Mouse (Mus musculus) heart, embryonic 14.5 days (tissue): Measurements from ENCODE around the gene Slit3. TPM values are rescaled to one million over a fixed set of nuclear protein-coding genes. Genes with fewer than 3 reads are reported as not detected.

Experiments used
- ATAC-seq: fragments of 200-750 bp; cut with Nextera tagmentation; 2 replicates; pipeline ENCODE4 v1.8.0; 2017; ENCODE audit warnings: low read depth, moderate TSS enrichment; ENCODE audit not compliant: insufficient number of reproducible peaks, insufficient read depth, low FRiP score
- H3K27ac ChIP-seq, 2 experiments: fragments of 200-500 bp in 1 of 2; fragments of 300-500 bp in 1 of 2; sonication (generic) in 1 of 2; replicated peaks in 1 of 2; 2 replicates each; pipeline ENCODE4 v1.5.1; 2012 to 2014; ENCODE audit warnings: low read depth in 2 of 2, low read length in 2 of 2, control low read depth in 1 of 2, mild to moderate bottlenecking in 1 of 2, mixed read lengths in 1 of 2; ENCODE audit not compliant: control insufficient read depth in 1 of 2, insufficient read depth in 1 of 2
- H3K27me3 ChIP-seq: fragments of 300-500 bp; sonication (generic); 2 replicates; pipeline ENCODE4 v1.6.1; 2014; ENCODE audit warnings: mild to moderate bottlenecking, low read length, control low read depth; ENCODE audit not compliant: control insufficient read depth, insufficient read depth
- H3K36me3 ChIP-seq: fragments of 300-500 bp; sonication (generic); 2 replicates; pipeline ENCODE4 v1.6.1; 2014; ENCODE audit warnings: mild to moderate bottlenecking, control low read depth, low read length, mixed read lengths; ENCODE audit not compliant: control insufficient read depth, insufficient read depth
- H3K4me1 ChIP-seq, 2 experiments: fragments of 200-500 bp in 1 of 2; fragments of 300-500 bp in 1 of 2; sonication (generic) in 1 of 2; 2 replicates each; pipeline ENCODE4 v1.6.1; 2012 to 2014; ENCODE audit warnings: low read length in 2 of 2, control low read depth in 1 of 2, mixed read lengths in 1 of 2; ENCODE audit not compliant: control insufficient read depth in 2 of 2, insufficient read depth in 2 of 2
- H3K4me2 ChIP-seq: fragments of 300-500 bp; sonication (generic); 2 replicates; pipeline ENCODE4 v1.6.1; 2014; ENCODE audit warnings: mild to moderate bottlenecking, low read length
- H3K4me3 ChIP-seq, 2 experiments: fragments of 200-500 bp in 1 of 2; fragments of 300-500 bp in 1 of 2; sonication (generic) in 1 of 2; 2 replicates each; pipeline ENCODE4 v1.5.1; 2012 to 2014; ENCODE audit warnings: low read length in 2 of 2, mild to moderate bottlenecking in 2 of 2, control low read depth in 1 of 2, low read depth in 1 of 2, moderate library complexity in 1 of 2; ENCODE audit not compliant: control insufficient read depth in 1 of 2, insufficient read depth in 1 of 2
- H3K9ac ChIP-seq: fragments of 300-500 bp; sonication (generic); 2 replicates; pipeline ENCODE4 v1.6.1; 2014; ENCODE audit warnings: mild to moderate bottlenecking, low read length
- H3K9me3 ChIP-seq: fragments of 300-500 bp; sonication (generic); 2 replicates; pipeline ENCODE4 v1.6.1; 2016; ENCODE audit warnings: low read length, control low read depth; ENCODE audit not compliant: control insufficient read depth
- WGBS: fragments of 180-500 bp; shearing (Covaris S2); extraction: QIAGEN DNeasy Blood & Tissue Kit; methylation state at CpG from one replicate; pipeline ENCODE4 v1.1.7; 2014; 5-methylcytosine and 5-hydroxymethylcytosine counted together
- polyA plus RNA-seq: library from polyadenylated mRNA; unstranded; fragments of >200 nt; fragmentation: Nextera tagmentation; extraction: Ambion mirVana; gene quantifications from 2 replicates; pipeline ENCODE4 v1.2.1, GENCODE M21; 2014

The Slit3 gene
- polyA plus RNA-seq, 1 experiment from 2014 or later, result 25.7 TPM

DNA sequence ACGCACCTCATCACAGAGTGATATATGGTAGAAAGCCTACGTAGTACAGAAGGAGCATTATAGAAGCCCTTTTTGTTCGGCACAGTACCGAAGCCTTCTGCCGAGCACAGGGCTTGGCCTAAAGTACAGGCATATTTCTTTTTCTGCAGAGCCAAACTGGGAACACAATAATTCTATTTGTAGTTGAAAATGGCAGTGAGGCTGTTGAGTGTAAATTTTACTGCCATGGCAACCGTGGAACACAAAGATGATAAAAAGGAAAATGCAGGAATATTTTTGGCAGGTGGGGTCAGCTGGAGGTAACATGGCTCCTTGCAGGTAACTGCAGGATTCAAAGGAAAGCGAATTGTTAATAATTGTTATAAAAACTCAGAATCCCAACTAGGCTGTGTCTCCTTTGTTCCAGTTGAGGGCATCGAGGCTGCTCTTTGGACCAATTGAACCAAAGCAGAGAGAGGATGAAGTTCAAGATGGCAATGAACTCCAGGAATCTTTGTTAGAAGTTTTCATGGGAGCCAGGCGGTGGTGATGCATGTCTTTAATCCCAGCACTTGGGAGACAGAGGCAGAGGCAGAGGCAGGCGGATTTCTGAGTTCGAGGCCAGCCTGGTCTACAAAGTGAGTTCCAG lies 26.9 kb downstream of the Slit3 start:
- Histone ChIP-seq H3K4me1 (peaks cover under 1 to 1% of the 10 kb centered on the region in 2 experiments; a peak in 3 of 4 replicates), H3K9ac (no peak overlapping the region), H3K36me3 (no peaks in the 10 kb centered on the region), H3K4me3 (no peak overlapping the region), H3K27me3 (no peaks in the 10 kb centered on the region), H3K9me3 (no peaks in the 10 kb centered on the region), H3K27ac (no peak overlapping the region), H3K4me2 (no peak overlapping the region)
- no peak for ATAC-seq
- 90% methylated on average over 11 of the region's 11 CpGs for WGBS

GRCm38 (mm10) chr11:35151539-35151951 lies 30.5 kb downstream of the Slit3 start:
- Histone ChIP-seq H3K4me2 (no peak overlapping the region), H3K36me3 (no peaks in the 10 kb centered on the region), H3K4me3 (no peak overlapping the region), H3K9ac (no peak overlapping the region), H3K4me1 (peaks cover 16 to 19% of the 10 kb centered on the region in 2 experiments), H3K27ac (no peak overlapping the region), H3K27me3 (no peaks in the 10 kb centered on the region), H3K9me3 (no peaks in the 10 kb centered on the region)
- ATAC-seq, result no peak
- 67% methylated on average over 13 of the region's 13 CpGs for WGBS

- Histone ChIP-seq H3K9ac (no peak overlapping the region), H3K27me3 (no peaks in the 10 kb centered on the region), H3K4me1 (peaks cover 16 to 19% of the 10 kb centered on the region in 2 experiments), H3K36me3 (no peaks in the 10 kb centered on the region), H3K27ac (no peak overlapping the region), H3K4me3 (no peak overlapping the region), H3K9me3 (no peaks in the 10 kb centered on the region), H3K4me2 (no peak overlapping the region)
- no peak for ATAC-seq
- 59% methylated on average over 2 of the region's 2 CpGs for WGBS
These were observed 31.9 kb downstream of the Slit3 start for GRCm38 (mm10) chr11:35152875-35153274.

DNA sequence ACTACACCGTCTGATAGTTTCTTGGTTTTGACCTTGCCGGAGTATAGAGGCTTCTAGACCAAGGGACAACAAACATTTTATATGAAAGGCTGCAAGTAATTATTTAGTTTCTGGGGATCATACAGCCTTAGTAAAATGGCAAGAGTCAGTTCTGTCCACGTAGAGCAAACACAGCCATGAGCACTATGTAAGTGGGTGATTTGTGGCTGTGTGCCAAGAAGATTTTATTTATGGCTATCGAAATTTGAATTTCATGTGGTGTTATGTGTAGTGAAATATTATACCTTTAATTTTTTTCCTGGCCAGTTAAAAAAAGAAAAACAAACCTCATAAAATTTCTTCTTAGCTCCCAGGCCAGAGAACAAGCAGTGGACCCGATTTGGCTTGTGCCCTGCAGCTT lies 33.4 kb downstream of the Slit3 start:
- no peaks in the 10 kb centered on the region for H3K27me3 ChIP-seq
- H3K27ac ChIP-seq, result no peak overlapping the region
- H3K9me3 ChIP-seq, result no peaks in the 10 kb centered on the region
- no peak for ATAC-seq
- no peaks in the 10 kb centered on the region for H3K36me3 ChIP-seq
- H3K4me1 ChIP-seq, result peaks cover 16 to 19% of the 10 kb centered on the region in 2 experiments
- no peak overlapping the region for H3K4me2 ChIP-seq
- no peak overlapping the region for H3K4me3 ChIP-seq
- WGBS, result 86% methylated on average over 5 of the region's 5 CpGs
- no peak overlapping the region for H3K9ac ChIP-seq

DNA sequence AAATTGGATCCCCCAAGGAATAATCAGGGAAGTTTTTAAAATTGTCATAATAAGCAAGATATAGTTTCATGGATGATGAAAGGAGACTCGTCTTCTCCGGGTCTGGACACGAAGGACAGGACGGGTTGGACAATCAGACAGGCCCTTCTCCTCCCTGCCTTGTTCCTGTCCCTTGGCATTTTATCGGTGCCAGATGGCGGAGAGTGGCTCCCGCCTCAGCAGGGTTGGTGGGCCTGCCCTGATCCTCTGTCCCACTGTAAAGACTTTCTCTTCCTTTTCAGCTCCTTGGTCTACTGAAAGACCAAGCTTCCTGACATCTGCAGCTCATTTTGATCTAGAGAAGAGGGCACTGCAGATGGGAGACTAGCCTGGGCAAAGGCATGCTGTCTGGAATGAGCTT lies 34.3 kb downstream of the Slit3 start:
- no peak overlapping the region for H3K4me3 ChIP-seq
- H3K27ac ChIP-seq, result no peak overlapping the region

DNA sequence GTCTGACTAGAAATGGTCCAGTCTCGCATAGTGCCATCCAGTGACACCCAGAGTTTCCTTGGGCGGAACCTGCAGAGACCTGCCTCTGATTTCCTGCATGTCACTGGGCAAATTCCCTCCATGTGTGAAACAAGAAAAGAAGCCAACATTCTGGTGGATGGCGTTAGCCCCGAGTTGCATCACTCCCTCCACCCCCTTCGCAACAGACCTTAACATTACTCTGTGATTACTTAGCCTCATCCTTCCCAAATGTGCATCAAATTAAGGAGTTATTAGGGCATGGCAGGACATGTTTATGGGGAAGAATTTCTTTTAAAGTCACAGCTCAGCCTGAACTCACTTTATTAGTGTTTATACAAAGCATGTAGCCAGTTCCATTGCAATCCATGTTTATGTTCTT lies 35.7 kb downstream of the Slit3 start:
- 90% methylated on average over 5 of the region's 5 CpGs for WGBS
- H3K36me3 ChIP-seq, result no peaks in the 10 kb centered on the region

More for the DNA sequence above, 34.3 kb downstream of the Slit3 start:
- H3K9ac ChIP-seq, result no peak overlapping the region
- no peak overlapping the region for H3K4me2 ChIP-seq
- no peak for ATAC-seq
- H3K36me3 ChIP-seq, result no peaks in the 10 kb centered on the region
- H3K4me1 ChIP-seq, result peaks cover 16 to 19% of the 10 kb centered on the region in 2 experiments
- H3K9me3 ChIP-seq, result no peaks in the 10 kb centered on the region
- no peaks in the 10 kb centered on the region for H3K27me3 ChIP-seq
- 88% methylated on average over 7 of the region's 7 CpGs for WGBS

DNA sequence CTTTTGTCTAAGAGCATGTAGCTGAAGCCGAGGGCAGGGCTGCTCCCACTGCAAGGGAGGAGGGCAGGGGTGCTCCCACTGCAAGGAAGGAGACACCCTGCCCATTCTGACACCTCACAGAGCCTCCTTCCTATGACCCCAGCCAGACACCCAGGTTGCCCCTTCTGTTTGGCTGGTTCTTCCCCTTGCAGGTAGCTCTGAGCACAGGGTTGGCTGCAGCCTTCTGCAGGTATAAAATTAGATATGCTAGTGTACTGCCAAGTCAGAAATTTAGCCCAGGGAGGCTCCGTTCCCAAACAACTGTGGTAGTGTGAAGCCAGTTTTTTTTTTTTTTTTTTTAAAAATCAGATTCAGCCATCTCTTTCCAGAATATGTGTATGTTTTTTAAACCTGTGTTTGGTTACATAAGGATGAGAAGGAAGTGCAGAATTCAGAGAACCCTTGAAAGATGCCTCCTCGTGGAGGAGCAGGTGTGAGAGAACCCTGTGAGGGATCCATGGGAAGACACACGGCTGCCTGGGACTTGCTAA lies 39.7 kb downstream of the Slit3 start:
- Histone ChIP-seq H3K9me3 (no peaks in the 10 kb centered on the region), H3K4me2 (no peak overlapping the region), H3K27ac (no peak overlapping the region), H3K4me3 (no peak overlapping the region), H3K36me3 (no peaks in the 10 kb centered on the region), H3K4me1 (no peaks in the 10 kb centered on the region), H3K27me3 (no peaks in the 10 kb centered on the region), H3K9ac (no peak overlapping the region)
- no peak for ATAC-seq
- 86% methylated on average over 4 of the region's 4 CpGs for WGBS

More for the DNA sequence above, 35.7 kb downstream of the Slit3 start:
- Histone ChIP-seq H3K4me3 (no peak overlapping the region), H3K27me3 (no peaks in the 10 kb centered on the region), H3K27ac (no peak overlapping the region), H3K9ac (no peak overlapping the region), H3K9me3 (no peaks in the 10 kb centered on the region), H3K4me1 (peaks cover 16 to 19% of the 10 kb centered on the region in 2 experiments), H3K4me2 (no peak overlapping the region)
- ATAC-seq, result no peak

- Histone ChIP-seq H3K27me3 (no peaks in the 10 kb centered on the region), H3K4me1 (no peaks in the 10 kb centered on the region), H3K36me3 (no peaks in the 10 kb centered on the region), H3K9ac (no peak overlapping the region), H3K9me3 (no peaks in the 10 kb centered on the region), H3K4me3 (no peak overlapping the region), H3K27ac (no peak overlapping the region), H3K4me2 (no peak overlapping the region)
- no peak for ATAC-seq
- 90% methylated on average over 3 of the region's 3 CpGs for WGBS
These were observed 42.4 kb downstream of the Slit3 start for GRCm38 (mm10) chr11:35163396-35163795.
